Mouse (Mus musculus) embryonic facial prominence, embryonic 14.5 days (tissue): ENCODE data around the gene Sh3bp4. TPM values are rescaled to one million over a fixed set of nuclear protein-coding genes. Genes with fewer than 3 reads are reported as not detected.

Experiments
- ATAC-seq: fragments of 200-750 bp; cut with Nextera tagmentation; 2 replicates; pipeline ENCODE4 v1.8.0; 2017; ENCODE audit warnings: low read depth, moderate number of reproducible peaks, moderate TSS enrichment
- DNase-seq: peaks from one replicate; pipeline ENCODE4 v3.0.0-alpha.2; 2015; ENCODE audit warnings: low spot score
- H3K27ac ChIP-seq: fragments of 300-500 bp; sonication (generic); replicated peaks from 2 replicates; pipeline ENCODE4 v1.5.1; 2014; ENCODE audit warnings: low read depth, mild to moderate bottlenecking, low read length, moderate library complexity
- H3K27me3 ChIP-seq: fragments of 300-500 bp; sonication (generic); replicated peaks from 2 replicates; pipeline ENCODE4 v1.6.1; 2014; ENCODE audit warnings: low read length; ENCODE audit not compliant: control insufficient read depth, insufficient read depth
- H3K36me3 ChIP-seq: fragments of 300-500 bp; sonication (generic); 2 replicates; pipeline ENCODE4 v1.6.1; 2014; ENCODE audit warnings: low read length, mixed read lengths; ENCODE audit not compliant: control insufficient read depth, insufficient read depth
- H3K4me1 ChIP-seq: fragments of 300-500 bp; sonication (generic); 2 replicates; pipeline ENCODE4 v1.6.1; 2014; ENCODE audit warnings: antibody characterized with exemption, low read length; ENCODE audit not compliant: control insufficient read depth, insufficient read depth
- H3K4me2 ChIP-seq: fragments of 300-500 bp; sonication (generic); 2 replicates; pipeline ENCODE4 v1.6.1; 2014; ENCODE audit warnings: low read depth, mild to moderate bottlenecking, low read length, moderate library complexity, mixed read lengths
- H3K4me3 ChIP-seq: fragments of 300-500 bp; sonication (generic); 2 replicates; pipeline ENCODE4 v1.5.1; 2014; ENCODE audit warnings: low read depth, mild to moderate bottlenecking, low read length
- H3K9ac ChIP-seq: fragments of 300-500 bp; sonication (generic); 2 replicates; pipeline ENCODE4 v1.6.1; 2014; ENCODE audit warnings: low read depth, mild to moderate bottlenecking, low read length, moderate library complexity, mixed read lengths
- H3K9me3 ChIP-seq: fragments of 300-500 bp; sonication (generic); 2 replicates; pipeline ENCODE4 v1.6.1; 2016; ENCODE audit warnings: low read length; ENCODE audit not compliant: control insufficient read depth
- WGBS: fragments of 180-500 bp; shearing (Covaris S2); extraction: QIAGEN DNeasy Blood & Tissue Kit; methylation state at CpG from one replicate; pipeline ENCODE4 v1.1.7; 2014; 5-methylcytosine and 5-hydroxymethylcytosine counted together
- polyA plus RNA-seq: library from polyadenylated mRNA; unstranded; fragments of >200 nt; fragmentation: Nextera tagmentation; extraction: Ambion mirVana; gene quantifications from 2 replicates; pipeline ENCODE4 v1.2.1, GENCODE M21; 2014

The Sh3bp4 gene
- polyA plus RNA-seq, 1 experiment from 2014 or later: 23.1 TPM

DNA sequence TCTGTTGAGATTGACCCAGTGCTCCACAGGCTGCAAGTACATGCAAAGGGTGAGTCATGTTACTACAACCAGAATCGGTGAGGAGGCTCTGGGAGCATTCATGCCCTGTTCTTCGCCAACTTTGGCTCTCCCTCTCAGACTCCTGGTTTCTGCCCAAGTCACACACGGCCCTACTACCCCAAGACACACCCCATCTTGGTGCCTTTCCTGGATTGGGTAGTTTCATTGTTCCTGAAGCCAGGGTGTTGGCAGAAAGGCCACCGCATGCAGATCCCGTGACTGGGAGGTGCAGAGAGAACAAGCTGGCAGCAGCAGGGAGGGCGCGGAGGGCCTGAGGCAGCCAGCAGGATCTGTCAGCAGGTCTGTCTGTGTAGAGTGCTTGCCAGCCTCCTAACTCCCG, 61.5 kb downstream of the Sh3bp4 start:
- Histone ChIP-seq H3K4me3 (no peak overlapping the region), H3K4me2 (no peak overlapping the region), H3K27ac (no peak overlapping the region), H3K36me3 (no peaks in the 10 kb centered on the region), H3K4me1 (peaks cover 20% of the 10 kb centered on the region), H3K27me3 (no peaks in the 10 kb centered on the region), H3K9me3 (peaks cover 5% of the 10 kb centered on the region; the same call in 1 of the 2 replicates), H3K9ac (no peak overlapping the region)
- ATAC-seq: no peak
- 72% methylated on average over 8 of the region's 8 CpGs for WGBS
- DNase-seq: no peak

DNA sequence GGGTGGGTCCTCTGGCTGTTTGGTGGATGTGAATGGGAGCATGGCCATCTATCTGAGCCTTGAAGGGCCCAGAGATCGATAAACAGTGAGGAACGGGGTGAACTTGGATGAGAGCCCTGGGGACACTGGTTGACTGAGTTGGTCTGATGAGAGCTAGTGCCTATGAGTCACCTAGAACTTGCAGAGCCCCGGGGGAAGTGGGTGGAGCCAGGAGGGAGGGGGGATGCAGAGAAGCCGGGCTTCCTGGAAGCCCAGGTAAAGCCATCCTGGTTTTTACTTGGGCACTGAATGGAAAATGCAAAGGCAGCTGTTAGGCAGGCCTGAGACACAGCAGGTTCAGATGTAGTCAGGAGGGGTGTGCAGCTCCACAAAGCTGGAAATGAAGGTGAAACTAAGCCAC, 63.1 kb downstream of the Sh3bp4 start:
- Histone ChIP-seq H3K9me3 (no peaks in the 10 kb centered on the region), H3K9ac (no peak overlapping the region), H3K27me3 (no peaks in the 10 kb centered on the region), H3K36me3 (no peaks in the 10 kb centered on the region), H3K4me1 (peaks cover 26% of the 10 kb centered on the region), H3K27ac (no peak overlapping the region), H3K4me3 (no peak overlapping the region), H3K4me2 (no peak overlapping the region)
- ATAC-seq (no peak), DNase-seq (no peak)
- WGBS: 73% methylated on average over 4 of the region's 4 CpGs

DNA sequence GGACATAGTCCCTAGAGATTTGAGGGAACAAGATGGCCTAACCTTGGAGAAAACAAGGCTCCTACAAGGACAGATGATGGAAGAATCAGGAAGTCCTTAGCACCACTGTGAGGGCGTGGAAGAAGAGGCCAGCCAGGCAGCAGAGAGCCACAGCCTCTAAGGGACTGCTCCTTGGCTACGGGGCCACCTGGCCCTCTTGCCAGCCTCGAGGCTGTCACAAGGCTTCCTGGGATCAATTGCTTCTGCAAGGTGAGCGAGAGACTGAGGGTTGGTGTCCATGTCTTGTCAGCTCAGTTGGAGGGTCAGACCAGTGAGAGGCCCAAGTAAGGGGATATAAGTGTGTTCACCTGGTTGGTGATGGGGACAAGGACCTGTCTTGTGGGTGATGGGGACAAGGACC, 63.5 kb downstream of the Sh3bp4 start:
- no peak for ATAC-seq
- Histone ChIP-seq H3K4me1 (peaks cover 26% of the 10 kb centered on the region), H3K27ac (no peak overlapping the region), H3K27me3 (no peaks in the 10 kb centered on the region), H3K36me3 (0 out of 2 replicates have a peak, but pooled peaks cover 3% of the 10 kb centered on the region), H3K4me3 (no peak overlapping the region), H3K9ac (no peak overlapping the region), H3K4me2 (no peak overlapping the region), H3K9me3 (no peaks in the 10 kb centered on the region)
- WGBS: 88% methylated on average over 4 of the region's 4 CpGs
- no peak for DNase-seq

DNA sequence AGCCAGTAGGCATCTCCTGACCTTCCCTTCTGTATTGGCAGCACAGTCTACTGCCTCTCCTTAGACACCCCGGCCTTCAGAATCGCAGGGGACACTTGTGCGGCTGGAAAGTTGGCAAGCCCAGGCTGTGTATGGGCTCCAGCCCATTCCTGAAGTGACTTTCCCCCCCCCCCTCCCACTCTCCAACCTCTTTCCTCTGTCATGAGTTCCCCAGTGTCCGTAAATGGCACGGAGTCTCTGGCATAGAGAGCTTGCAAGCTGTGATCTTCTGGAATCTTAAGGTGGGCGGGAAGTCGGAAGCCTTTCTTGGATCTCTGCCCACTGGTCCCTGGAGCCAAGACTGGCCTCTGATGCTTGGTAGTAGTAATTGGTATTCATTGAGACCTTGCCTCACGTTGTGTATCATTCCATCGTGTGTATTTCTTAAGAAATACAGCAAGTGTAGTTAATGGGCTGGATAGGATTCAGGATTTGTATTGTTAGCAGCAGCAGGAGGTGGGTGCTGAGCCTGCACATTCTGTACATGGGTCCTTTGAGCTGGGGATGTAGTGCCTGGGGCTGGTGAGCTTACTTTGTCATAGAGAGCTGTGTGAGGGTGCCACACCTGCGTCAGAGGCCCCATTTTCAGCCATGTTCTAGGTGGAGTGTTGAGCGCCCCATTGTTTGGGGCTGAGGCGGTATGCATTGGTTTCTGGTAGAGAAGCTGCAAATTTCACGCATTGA, 66.0 kb downstream of the Sh3bp4 start:
- Histone ChIP-seq H3K9ac (no peak overlapping the region), H3K27me3 (no peaks in the 10 kb centered on the region), H3K9me3 (no peaks in the 10 kb centered on the region), H3K36me3 (peaks cover 17% of the 10 kb centered on the region), H3K27ac (no peak overlapping the region), H3K4me1 (peaks cover 23% of the 10 kb centered on the region; the same call in 1 of the 2 replicates), H3K4me2 (no peak overlapping the region), H3K4me3 (no peak overlapping the region)
- WGBS: 67% methylated on average over 13 of the region's 13 CpGs
- ATAC-seq (0 out of 2 replicates have a peak, but pooled peaks have one; percentile 17), DNase-seq (peak; percentile 63)

DNA sequence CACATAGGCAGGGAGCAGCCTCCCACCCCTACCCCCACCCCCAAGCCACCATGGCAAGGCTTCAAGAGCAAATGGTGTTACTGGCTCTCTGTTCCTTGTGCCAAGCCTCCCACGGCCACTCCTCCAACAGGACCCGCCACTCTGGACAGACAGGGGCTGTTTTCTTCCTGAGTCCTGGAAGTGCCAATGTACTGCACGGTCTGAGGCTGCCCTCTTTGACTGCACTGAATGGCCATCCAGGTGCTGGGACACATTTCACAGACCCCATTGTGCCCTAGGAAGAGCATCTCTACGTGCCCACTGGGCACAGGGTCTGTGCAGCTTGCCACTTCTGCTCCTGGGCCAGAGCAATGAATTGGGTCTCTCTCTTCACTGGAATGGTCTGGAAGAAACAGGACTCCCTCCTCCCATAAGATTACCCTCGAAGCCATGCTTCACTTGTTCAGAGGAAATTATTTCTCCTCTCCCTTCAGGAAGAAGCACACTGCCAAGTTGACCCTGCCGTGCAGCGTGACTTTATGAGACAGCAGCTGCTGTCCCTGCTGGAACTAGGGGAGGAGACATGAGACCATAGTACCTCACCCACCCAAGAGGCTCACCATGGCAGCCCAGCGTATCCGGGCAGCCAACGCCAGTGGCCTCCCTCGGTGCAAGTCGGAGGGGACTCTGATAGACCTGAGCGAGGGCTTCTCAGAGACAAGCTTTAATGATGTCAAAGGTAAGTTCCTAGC, 67.0 kb downstream of the Sh3bp4 start:
- H3K4me2 ChIP-seq: no peak overlapping the region
- no peaks in the 10 kb centered on the region for H3K27me3 ChIP-seq
- H3K4me1 ChIP-seq: peaks cover 23% of the 10 kb centered on the region; the same call in 1 of the 2 replicates
- WGBS: 78% methylated on average over 12 of the region's 13 CpGs
- H3K36me3 ChIP-seq: peaks cover 25% of the 10 kb centered on the region
- ATAC-seq: no peak
- DNase-seq: no peak
- H3K4me3 ChIP-seq: no peak overlapping the region
- no peaks in the 10 kb centered on the region for H3K9me3 ChIP-seq
- no peak overlapping the region for H3K9ac ChIP-seq
- no peak overlapping the region for H3K27ac ChIP-seq

DNA sequence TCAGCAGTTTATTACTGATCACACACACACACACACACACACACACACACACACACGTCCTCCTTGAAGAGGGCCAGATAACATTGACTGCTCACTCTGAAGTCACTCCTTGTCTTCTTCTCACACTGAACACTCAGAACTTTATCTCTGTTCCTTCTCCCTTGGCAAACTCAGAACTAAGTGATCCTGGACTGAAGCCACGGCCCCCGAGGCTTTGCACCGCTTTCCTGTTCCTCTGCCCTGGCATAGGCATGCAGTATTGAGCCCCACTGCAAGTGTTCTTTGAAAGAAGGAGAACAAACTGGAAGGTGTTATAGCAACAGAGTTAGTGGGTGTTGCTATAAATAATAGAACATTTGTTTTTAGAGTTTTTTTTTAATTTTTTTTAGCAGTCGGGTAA, 68.1 kb downstream of the Sh3bp4 start:
- Histone ChIP-seq H3K4me2 (no peak overlapping the region), H3K27me3 (no peaks in the 10 kb centered on the region), H3K9me3 (no peaks in the 10 kb centered on the region), H3K36me3 (peaks cover 28% of the 10 kb centered on the region), H3K27ac (no peak overlapping the region), H3K4me1 (peaks cover 15% of the 10 kb centered on the region; the same call in 1 of the 2 replicates), H3K4me3 (no peak overlapping the region), H3K9ac (no peak overlapping the region)
- 57% methylated on average over 5 of the region's 5 CpGs for WGBS
- ATAC-seq: no peak
- DNase-seq: no peak

DNA sequence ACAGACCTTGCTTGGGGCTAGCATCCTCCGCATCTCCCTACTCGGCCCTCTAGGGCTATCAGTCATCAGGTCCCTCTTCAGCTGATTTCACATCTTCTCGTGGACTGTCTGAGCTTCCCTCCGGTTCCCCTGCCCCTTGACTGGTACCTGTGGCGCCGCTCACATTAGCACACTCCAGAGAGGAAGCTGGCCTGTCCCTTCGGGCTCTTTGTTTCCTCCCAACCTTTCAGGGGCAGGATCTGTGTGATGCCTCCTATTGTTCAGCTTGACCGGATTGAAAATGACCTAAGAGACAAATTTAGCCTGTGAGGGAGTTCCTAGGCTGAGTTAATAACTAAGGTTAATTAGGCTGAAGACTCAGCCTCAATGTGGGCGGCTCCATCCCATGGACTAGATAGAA, 69.9 kb downstream of the Sh3bp4 start:
- Histone ChIP-seq H3K27ac (no peak overlapping the region), H3K4me1 (0 out of 2 replicates have a peak, but pooled peaks cover 15% of the 10 kb centered on the region), H3K4me2 (no peak overlapping the region), H3K27me3 (no peaks in the 10 kb centered on the region), H3K9me3 (no peaks in the 10 kb centered on the region), H3K4me3 (no peak overlapping the region), H3K36me3 (peaks cover 46% of the 10 kb centered on the region), H3K9ac (no peak overlapping the region)
- no peak for ATAC-seq
- WGBS: 89% methylated on average over 9 of the region's 9 CpGs
- DNase-seq: no peak

DNA sequence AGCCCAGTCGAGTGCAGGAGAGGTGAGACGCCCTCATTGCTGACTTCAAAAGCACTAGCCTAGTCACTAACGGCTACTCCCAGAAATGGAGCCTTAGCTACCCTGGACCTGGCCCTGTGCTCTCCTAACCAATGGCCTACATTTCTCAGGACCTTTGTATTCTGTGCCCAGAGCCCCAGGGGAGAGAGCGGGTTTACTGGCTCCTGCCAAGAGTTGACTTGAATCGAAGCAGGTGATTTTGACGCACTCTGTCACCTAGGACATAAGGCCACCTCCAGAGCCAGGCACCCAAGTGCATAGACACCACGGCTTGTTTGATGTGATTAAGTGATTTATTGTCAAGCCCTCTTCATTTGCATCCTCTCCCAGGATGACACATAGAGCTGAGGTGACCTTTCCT, 80.9 kb downstream of the Sh3bp4 start:
- WGBS: 78% methylated on average over 6 of the region's 7 CpGs
- peaks cover 38% of the 10 kb centered on the region for H3K36me3 ChIP-seq
- H3K27me3 ChIP-seq: no peaks in the 10 kb centered on the region
- no peak overlapping the region for H3K4me2 ChIP-seq
- no peak overlapping the region for H3K27ac ChIP-seq
- no peaks in the 10 kb centered on the region for H3K9me3 ChIP-seq
- H3K9ac ChIP-seq: no peak overlapping the region
- H3K4me3 ChIP-seq: no peak overlapping the region
- no peaks in the 10 kb centered on the region for H3K4me1 ChIP-seq
- ATAC-seq: no peak
- no peak for DNase-seq
